Mouse (Mus musculus): ENCODE measurements around the gene Iglon5.

GRCm38 (mm10) chr7:43434676-43435075 is 55.2 kb downstream of the Iglon5 start:
- TF ChIP-seq POLR2A (IDR thresholded peaks at IDR 0.05; ENCODE audit: insufficient read depth, low read depth, low read length) (no peak), CTCF (IDR thresholded peaks at IDR 0.05; ENCODE audit: insufficient read depth, low read depth, low read length) (no peak)
